ENCODE assay signal across 8 mouse cellular contexts in genomic region chr2:132292083-132292482, GRCm38 (mm10). TPM values are rescaled to one million over a fixed set of nuclear protein-coding genes. Genes with fewer than 3 reads are reported as not detected.
DNase-seq lines count a peak whose midpoint lies in the region; ATAC-seq and TF ChIP-seq lines count a peak whose summit lies in the region.

No protein-coding gene starts in this region.

- peak; percentile 17 for DNase-seq in adrenal gland, postnatal 10 days
- DNase-seq in adrenal gland, adult 8-10 months: no peak
- peak; percentile 48 to 55 for DNase-seq in right cerebral cortex, adult 2 months (ENCODE audit: low spot score in 2 of 2)
- DNase-seq in right cerebral cortex, postnatal 14 days: no peak
- peak; percentile 43 to 61 for DNase-seq in heart, postnatal 14 days
- no peak for DNase-seq in Muller cell, postnatal 12 days (ENCODE audit: inconsistent ontology term)

- peak overlapping the region; percentile 79 for H3K27ac ChIP-seq in olfactory bulb, adult 2 months (ENCODE audit: insufficient read depth, low read depth, low read length)
- H3K27ac ChIP-seq in intestine, postnatal 0 days (ENCODE audit: low read depth, low read length): no peak overlapping the region

- 5% methylated on average over 4 of the region's 4 CpGs for WGBS in olfactory bulb, adult 2 months
- WGBS in intestine, postnatal 0 days: 46% methylated on average over 4 of the region's 4 CpGs

- no peak overlapping the region for H3K4me3 ChIP-seq in olfactory bulb, adult 2 months (ENCODE audit: insufficient read depth, low read depth, low read length)
- no peak overlapping the region for H3K4me3 ChIP-seq in intestine, postnatal 0 days (ENCODE audit: low read depth, low read length)

- H3K4me1 ChIP-seq in olfactory bulb, adult 2 months (ENCODE audit: control insufficient read depth, insufficient read depth, low read length): peaks cover 43% of the 10 kb centered on the region
- H3K4me1 ChIP-seq in intestine, postnatal 0 days (replicated peaks; ENCODE audit: control insufficient read depth, insufficient read depth, low read length): no peaks in the 10 kb centered on the region

- no peak for TF ChIP-seq CTCF in olfactory bulb, adult 2 months (IDR thresholded peaks at IDR 0.05; ENCODE audit: insufficient read depth, low read depth, low read length)
- no peak for TF ChIP-seq CTCF in intestine, postnatal 0 days (IDR thresholded peaks at IDR 0.05; ENCODE audit: low read depth)

- no peak for TF ChIP-seq POLR2A in olfactory bulb, adult 2 months (IDR thresholded peaks at IDR 0.05; ENCODE audit: insufficient read depth, low read depth, low read length)

- ATAC-seq in intestine, postnatal 0 days: no peak

- H3K27me3 ChIP-seq in intestine, postnatal 0 days (replicated peaks; ENCODE audit: control insufficient read depth, insufficient read depth, low read length): no peaks in the 10 kb centered on the region

- H3K4me2 ChIP-seq in intestine, postnatal 0 days (replicated peaks; ENCODE audit: low read depth): no peak overlapping the region

- H3K9ac ChIP-seq in intestine, postnatal 0 days (ENCODE audit: low read depth, low read length): no peak overlapping the region

- H3K36me3 ChIP-seq in intestine, postnatal 0 days (ENCODE audit: control insufficient read depth, insufficient read depth): peaks cover 28% of the 10 kb centered on the region

- H3K9me3 ChIP-seq in intestine, postnatal 0 days (ENCODE audit: control insufficient read depth): no peaks in the 10 kb centered on the region

- intact Hi-C loops in heart, postnatal 14 days (cut with DNase I): no loop called here

RNA-seq across cellular contexts. Expression of gene Cds2, which starts 29.1 kb away (rescaled TPM):
- total RNA-seq in adrenal gland, postnatal 10 days (2021): 10 to 100 TPM; 52.2 to 54.9 TPM
- total RNA-seq in adrenal gland, adult 8-10 months (2022): 100 to 1,000 TPM in 1 of 4 experiments, 10 to 100 TPM in 3; 73.5 to 114 (median 87.4) TPM
- 10 to 100 TPM; 80.1 to 91.4 TPM for total RNA-seq in heart, postnatal 14 days (2021)
- polyA plus RNA-seq in olfactory bulb, adult 2 months (2012; ENCODE audit: insufficient read depth, insufficient read length, low replicate concordance, missing spikeins): 109 and 181 TPM in 2 replicates
- 16.2 and 17.3 TPM in 2 replicates for polyA plus RNA-seq in intestine, postnatal 0 days (2015; fragmentation: Nextera tagmentation; extraction: Ambion mirVana)

RNA-seq across cellular contexts. Expression of gene Pcna, which starts 39.0 kb away (rescaled TPM):
- 100 to 1,000 TPM; 105 to 109 TPM for total RNA-seq in adrenal gland, postnatal 10 days (2021)
- 10 to 100 TPM; 58.8 to 71.5 (median 65.4) TPM for total RNA-seq in adrenal gland, adult 8-10 months (2022)
- 10 to 100 TPM; 40.2 to 57.8 TPM for total RNA-seq in heart, postnatal 14 days (2021)
- not detected in 2 replicates for polyA plus RNA-seq in olfactory bulb, adult 2 months (2012; ENCODE audit: insufficient read depth, insufficient read length, low replicate concordance, missing spikeins)
- polyA plus RNA-seq in intestine, postnatal 0 days (2015; fragmentation: Nextera tagmentation; extraction: Ambion mirVana): 105 and 106 TPM in 2 replicates

RNA-seq across cellular contexts. Expression of gene Tmem230, which starts 44.5 kb away (rescaled TPM):
- total RNA-seq in adrenal gland, postnatal 10 days (2021): 10 to 100 TPM; 29.1 to 31.3 TPM
- 10 to 100 TPM; 44.1 to 48.7 (median 46.3) TPM for total RNA-seq in adrenal gland, adult 8-10 months (2022)
- total RNA-seq in heart, postnatal 14 days (2021): 10 to 100 TPM; 20.2 to 23.7 TPM
- 288 TPM in 1 of 2 replicates, not detected in the other for polyA plus RNA-seq in olfactory bulb, adult 2 months (2012; ENCODE audit: insufficient read depth, insufficient read length, low replicate concordance, missing spikeins)
- 31.2 and 34.3 TPM in 2 replicates for polyA plus RNA-seq in intestine, postnatal 0 days (2015; fragmentation: Nextera tagmentation; extraction: Ambion mirVana)

Comparison
In these comparisons a context has a peak if more than half of its experiments do, and no peak if none do; other contexts are left out.
1. DNase-seq: peak in adrenal gland, postnatal 10 days (single experiment), right cerebral cortex, adult 2 months (2 of 2) and heart, postnatal 14 days (2 of 2); none in adrenal gland, adult 8-10 months (single experiment), right cerebral cortex, postnatal 14 days (single experiment) and Muller cell, postnatal 12 days (single experiment).